Mouse (Mus musculus) liver, embryonic 14 days (tissue): Measurements from ENCODE around the gene Olfr391-ps. TPM values are rescaled to one million over a fixed set of nuclear protein-coding genes. Genes with fewer than 3 reads are reported as not detected.

Experiments
- polyA plus RNA-seq: library from polyadenylated mRNA; depleted of rRNA; stranded (reverse); fragments of >200 nt; gene quantifications from 2 replicates; pipeline ENCODE4 v1.2.3, GENCODE M21; 2012; rRNA removed

Olfr391-ps gene
- not detected in 2 replicates for polyA plus RNA-seq

GRCm38 (mm10) chr11:73802952-73803351, at the start of gene Olfr391-ps:
Gene Olfr391-ps (minus strand): TSS chr11:73803052.

GRCm38 (mm10) chr11:73851354-73851753, 48.5 kb upstream of the Olfr391-ps start, which contains the start of gene Olfr393:
Gene Olfr393 (minus strand): TSS chr11:73851454.

GRCm38 (mm10) chr11:73816949-73817348, 14.1 kb upstream of the Olfr391-ps start, which contains the start of gene Olfr392:
Gene Olfr392 (minus strand): TSS chr11:73817049.

GRCm38 (mm10) chr11:73782664-73783063, 20.2 kb downstream of the Olfr391-ps start, which contains the start of gene Olfr390:
Gene Olfr390 (plus strand): TSS chr11:73782964.

GRCm38 (mm10) chr11:73780613-73781012, 22.2 kb downstream of the Olfr391-ps start, which contains the start of gene Olfr389:
Gene Olfr389 (minus strand): TSS chr11:73780713.

Other genes with a start within 250 kb of the Olfr391-ps start
- gene Olfr385, start 210.0 kb downstream of the Olfr391-ps start, polyA plus RNA-seq = not detected in 2 replicates
- not detected in 2 replicates for gene Olfr384, start 204.5 kb downstream of the Olfr391-ps start, polyA plus RNA-seq
- not detected in 2 replicates for gene Zfp735, start 114.3 kb downstream of the Olfr391-ps start, polyA plus RNA-seq
- not detected in 2 replicates for gene Olfr389, start 22.3 kb downstream of the Olfr391-ps start, polyA plus RNA-seq
- gene Olfr390, start 20.1 kb downstream of the Olfr391-ps start, polyA plus RNA-seq = not detected in 2 replicates
- not detected in 2 replicates for gene Olfr392, start 14.0 kb upstream of the Olfr391-ps start, polyA plus RNA-seq
- gene Olfr393, start 48.4 kb upstream of the Olfr391-ps start, polyA plus RNA-seq = not detected in 2 replicates
- not detected in 2 replicates for gene Olfr394, start 87.7 kb upstream of the Olfr391-ps start, polyA plus RNA-seq
- gene Olfr395, start 106.2 kb upstream of the Olfr391-ps start, polyA plus RNA-seq = not detected in 2 replicates
- gene Olfr23, start 133.6 kb upstream of the Olfr391-ps start, polyA plus RNA-seq = not detected in 2 replicates
- gene Olfr397, start 157.8 kb upstream of the Olfr391-ps start, polyA plus RNA-seq = not detected in 2 replicates
- gene Olfr398, start 187.4 kb upstream of the Olfr391-ps start, polyA plus RNA-seq = not detected in 2 replicates